Mouse (Mus musculus): Measurements from ENCODE around the gene Khsrp. TPM values are rescaled to one million over a fixed set of nuclear protein-coding genes. Genes with fewer than 3 reads are reported as not detected.
"Not testable (repeated sequence)": the region's sequence is repeated elsewhere in the genome, so short reads cannot be mapped to it uniquely, and the experiment has no call there.

The Khsrp gene
- polyA plus RNA-seq, 1 experiment from 2014 or later = 25.8 TPM

DNA sequence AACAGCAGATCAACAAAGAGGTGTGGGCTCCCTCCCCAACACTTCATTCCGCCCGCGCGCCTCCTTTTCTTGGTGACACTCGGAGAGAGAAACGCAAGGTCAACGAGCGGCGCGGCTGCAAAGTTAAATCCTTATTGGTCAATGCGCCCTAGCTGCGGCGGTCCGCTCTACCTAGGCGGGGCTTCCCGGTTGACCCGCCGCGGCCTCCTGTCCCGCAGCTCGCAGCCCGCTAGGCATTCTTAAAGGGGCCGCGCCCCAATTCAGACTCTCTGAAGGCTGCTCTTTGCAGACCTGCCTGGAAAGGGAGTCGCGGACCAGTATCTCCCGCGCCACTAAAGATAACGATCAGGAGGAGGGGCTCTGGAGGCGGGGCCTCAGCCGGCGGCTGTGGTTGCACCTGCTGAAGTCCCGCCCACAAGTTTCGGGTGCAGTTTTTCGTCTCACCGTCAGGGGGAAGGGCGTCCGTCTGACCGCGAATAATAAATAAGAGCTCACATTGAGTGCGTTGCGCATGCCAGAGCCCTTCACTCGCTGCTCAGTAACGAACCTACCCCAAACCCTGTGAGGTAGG lies 29.0 kb upstream of the Khsrp start:
- under 1% methylated on average over 44 of the region's 44 CpGs for WGBS
- peaks cover 32% of the 10 kb centered on the region for H3K27me3 ChIP-seq (replicated peaks)
- peak overlapping the region; percentile 88 for H3K4me3 ChIP-seq (replicated peaks)
- H3K4me2 ChIP-seq = peak overlapping the region; percentile 70
- H3K9me3 ChIP-seq (replicated peaks) = no peaks in the 10 kb centered on the region
- ATAC-seq (ENCODE audit: low FRiP score) = peak; percentile 92
- peak overlapping the region; percentile 94 for H3K27ac ChIP-seq (replicated peaks)
- peaks cover 32% of the 10 kb centered on the region for H3K4me1 ChIP-seq
- peak overlapping the region; percentile 81 for H3K9ac ChIP-seq (replicated peaks)
- H3K36me3 ChIP-seq = peaks cover 17% of the 10 kb centered on the region

GRCm38 (mm10) chr17:57059486-57059977 lies 28.2 kb upstream of the Khsrp start, which contains the start of gene Slc25a23:
Gene Slc25a23 (minus strand): TSS chr17:57059863.
- Histone ChIP-seq H3K27me3 (replicated peaks) (peaks cover 32% of the 10 kb centered on the region), H3K4me1 (peaks cover 32% of the 10 kb centered on the region), H3K36me3 (peaks cover 25% of the 10 kb centered on the region), H3K4me3 (replicated peaks) (peak within 1 kb of the TSS; percentile 88), H3K27ac (replicated peaks) (peak within 1 kb of the TSS; percentile 94), H3K9ac (replicated peaks) (peak within 1 kb of the TSS; percentile 81), H3K9me3 (replicated peaks) (no peaks in the 10 kb centered on the region), H3K4me2 (peak within 1 kb of the TSS; percentile 70)
- WGBS = under 1% methylated on average over 34 of the region's 45 CpGs
- ATAC-seq (ENCODE audit: low FRiP score) = peak; percentile 90

- WGBS = under 1% methylated on average over 17 of the region's 22 CpGs
- Histone ChIP-seq H3K9ac (replicated peaks) (peak within 1 kb of the TSS; percentile 81), H3K27me3 (replicated peaks) (peaks cover 28% of the 10 kb centered on the region), H3K27ac (replicated peaks) (peak within 1 kb of the TSS; percentile 94), H3K9me3 (replicated peaks) (no peaks in the 10 kb centered on the region), H3K36me3 (peaks cover 29% of the 10 kb centered on the region), H3K4me3 (replicated peaks) (peak within 1 kb of the TSS; percentile 88), H3K4me2 (peak within 1 kb of the TSS; percentile 70), H3K4me1 (peaks cover 32% of the 10 kb centered on the region)
- ATAC-seq (ENCODE audit: low FRiP score) = peak; percentile 16
These were observed 27.7 kb upstream of the Khsrp start, which contains the start of gene Crb3 for GRCm38 (mm10) chr17:57058891-57059485. Gene Crb3 (plus strand): TSS chr17:57059105.

DNA sequence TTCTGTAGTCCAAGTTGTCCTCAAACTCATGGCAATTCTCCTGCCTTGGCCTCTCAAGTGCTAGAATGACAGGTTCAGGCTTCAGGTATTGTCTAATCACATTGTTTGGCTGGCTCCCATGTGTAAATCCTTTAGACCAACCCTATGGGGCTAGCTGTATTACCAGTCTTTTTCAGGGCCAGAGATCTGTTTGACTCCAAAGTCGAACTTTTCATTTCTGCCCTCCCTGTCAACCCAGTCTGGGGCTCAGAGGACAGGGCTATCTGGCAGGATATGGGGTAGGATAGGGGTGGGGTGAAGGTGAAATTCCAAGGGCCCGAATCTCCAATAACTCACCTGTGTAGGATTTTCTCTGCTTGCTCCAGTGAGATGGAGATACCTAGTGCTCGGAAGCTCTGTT lies 24.9 kb upstream of the Khsrp start:
- H3K4me1 ChIP-seq = peaks cover 21% of the 10 kb centered on the region
- H3K27me3 ChIP-seq (replicated peaks) = peaks cover 3% of the 10 kb centered on the region
- ATAC-seq (ENCODE audit: low FRiP score) = no peak
- peaks cover 52% of the 10 kb centered on the region for H3K36me3 ChIP-seq
- H3K9me3 ChIP-seq (replicated peaks) = no peaks in the 10 kb centered on the region
- 87% methylated on average over 3 of the region's 3 CpGs for WGBS
- no peak overlapping the region for H3K4me2 ChIP-seq
- H3K4me3 ChIP-seq (replicated peaks) = no peak overlapping the region
- no peak overlapping the region for H3K27ac ChIP-seq (replicated peaks)
- H3K9ac ChIP-seq (replicated peaks) = no peak overlapping the region

- not testable (repeated sequence) for H3K27me3 ChIP-seq (replicated peaks); H3K27ac ChIP-seq (replicated peaks); ATAC-seq (ENCODE audit: low FRiP score); H3K4me2 ChIP-seq; H3K9me3 ChIP-seq (replicated peaks); H3K4me3 ChIP-seq (replicated peaks); H3K9ac ChIP-seq (replicated peaks); H3K4me1 ChIP-seq
- WGBS = 91% methylated on average over 4 of the region's 4 CpGs
- H3K36me3 ChIP-seq = peaks cover 77% of the 10 kb centered on the region
These were observed 20.4 kb upstream of the Khsrp start for GRCm38 (mm10) chr17:57051679-57052078.

- no peak for ATAC-seq (ENCODE audit: low FRiP score)
- H3K27me3 ChIP-seq (replicated peaks) = no peaks in the 10 kb centered on the region
- no peaks in the 10 kb centered on the region for H3K4me1 ChIP-seq
- H3K36me3 ChIP-seq = peaks cover 69% of the 10 kb centered on the region
- 97% methylated on average over 3 of the region's 3 CpGs for WGBS
- no peak overlapping the region for H3K4me3 ChIP-seq (replicated peaks)
- no peak overlapping the region for H3K27ac ChIP-seq (replicated peaks)
- H3K9me3 ChIP-seq (replicated peaks) = no peaks in the 10 kb centered on the region
- H3K9ac ChIP-seq (replicated peaks) = no peak overlapping the region
- no peak overlapping the region for H3K4me2 ChIP-seq
These were observed 17.5 kb upstream of the Khsrp start for GRCm38 (mm10) chr17:57048816-57049215.

DNA sequence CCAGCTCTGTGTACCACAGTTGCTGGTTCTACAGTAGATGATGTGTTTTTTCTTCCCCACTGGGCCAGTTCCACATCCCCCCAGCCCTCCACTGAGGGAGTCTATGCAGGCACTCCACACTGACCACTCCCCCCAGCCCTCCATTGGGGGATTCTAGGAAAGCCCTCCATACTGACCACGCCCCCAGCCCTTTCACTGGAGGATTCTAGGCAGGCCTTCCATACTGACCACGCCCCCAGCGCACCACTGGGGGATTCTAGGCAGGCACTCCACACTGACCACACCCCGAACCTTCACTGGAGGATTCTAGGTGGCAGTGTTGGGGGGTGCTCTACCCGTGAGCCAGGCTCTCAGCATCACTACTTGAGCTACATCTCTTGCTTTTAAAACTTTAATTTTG lies 16.1 kb upstream of the Khsrp start:
- H3K9ac ChIP-seq (replicated peaks) = no peak overlapping the region
- H3K9me3 ChIP-seq (replicated peaks) = no peaks in the 10 kb centered on the region
- no peak overlapping the region for H3K4me2 ChIP-seq
- ATAC-seq (ENCODE audit: low FRiP score) = no peak
- H3K27ac ChIP-seq (replicated peaks) = no peak overlapping the region
- H3K27me3 ChIP-seq (replicated peaks) = no peaks in the 10 kb centered on the region
- no peaks in the 10 kb centered on the region for H3K4me1 ChIP-seq
- no peak overlapping the region for H3K4me3 ChIP-seq (replicated peaks)
- H3K36me3 ChIP-seq = peaks cover 55% of the 10 kb centered on the region
- 38% methylated on average over 5 of the region's 5 CpGs for WGBS

- H3K9me3 ChIP-seq (replicated peaks) = no peaks in the 10 kb centered on the region
- H3K4me2 ChIP-seq = no peak within 1 kb of the TSS
- no peak within 1 kb of the TSS for H3K27ac ChIP-seq (replicated peaks)
- no peak within 1 kb of the TSS for H3K4me3 ChIP-seq (replicated peaks)
- H3K4me1 ChIP-seq = no peaks in the 10 kb centered on the region
- ATAC-seq (ENCODE audit: low FRiP score) = no peak
- no peak within 1 kb of the TSS for H3K9ac ChIP-seq (replicated peaks)
- peaks cover 14% of the 10 kb centered on the region for H3K27me3 ChIP-seq (replicated peaks)
- 80% methylated on average over 8 of the region's 8 CpGs for WGBS
- peaks cover 18% of the 10 kb centered on the region for H3K36me3 ChIP-seq
These were observed 10.2 kb upstream of the Khsrp start, which contains the start of gene Slc25a41 for GRCm38 (mm10) chr17:57041554-57041953. Gene Slc25a41 (minus strand): TSS chr17:57041654.

DNA sequence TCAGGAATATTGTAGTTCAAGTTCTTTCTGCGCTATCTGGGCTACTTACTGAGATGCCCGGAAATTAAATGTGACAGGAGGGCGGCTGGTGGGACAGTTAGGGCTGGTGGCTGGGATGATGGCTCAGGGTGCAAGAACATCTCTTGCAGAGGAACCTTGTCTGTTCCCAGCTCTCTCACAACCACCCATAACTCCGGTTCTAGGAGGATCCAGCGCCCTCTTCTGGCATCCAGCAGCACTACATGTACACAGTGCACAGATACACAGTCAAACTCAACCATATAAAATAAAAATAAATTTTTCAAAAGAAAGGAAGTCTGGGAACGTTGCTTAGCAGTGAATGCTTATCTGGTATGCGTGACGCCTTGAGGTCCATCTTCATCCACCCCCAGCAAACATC lies 7.7 kb upstream of the Khsrp start:
- 42% methylated on average over 8 of the region's 8 CpGs for WGBS
- Histone ChIP-seq H3K4me1 (no peaks in the 10 kb centered on the region), H3K4me2 (no peak overlapping the region), H3K9ac (replicated peaks) (no peak overlapping the region), H3K27ac (replicated peaks) (no peak overlapping the region), H3K27me3 (replicated peaks) (peaks cover 14% of the 10 kb centered on the region), H3K4me3 (replicated peaks) (no peak overlapping the region), H3K9me3 (replicated peaks) (no peaks in the 10 kb centered on the region), H3K36me3 (no peaks in the 10 kb centered on the region)
- ATAC-seq (ENCODE audit: low FRiP score) = no peak

GRCm38 (mm10) chr17:57032854-57033253 lies 1.5 kb upstream of the Khsrp start:
- 0 out of 2 replicates have a peak overlapping the region, but pooled peaks have one; percentile 52 for H3K9ac ChIP-seq (replicated peaks)
- H3K27ac ChIP-seq (replicated peaks) = peak overlapping the region; percentile 86; the same call in 1 of the 2 replicates
- H3K4me2 ChIP-seq = peak overlapping the region; percentile 76
- peaks cover 28% of the 10 kb centered on the region for H3K4me1 ChIP-seq
- H3K9me3 ChIP-seq (replicated peaks) = no peaks in the 10 kb centered on the region
- peaks cover 4% of the 10 kb centered on the region for H3K36me3 ChIP-seq
- H3K4me3 ChIP-seq (replicated peaks) = no peak overlapping the region
- ATAC-seq (ENCODE audit: low FRiP score) = no peak
- WGBS = 87% methylated on average over 4 of the region's 4 CpGs
- H3K27me3 ChIP-seq (replicated peaks) = no peaks in the 10 kb centered on the region

DNA sequence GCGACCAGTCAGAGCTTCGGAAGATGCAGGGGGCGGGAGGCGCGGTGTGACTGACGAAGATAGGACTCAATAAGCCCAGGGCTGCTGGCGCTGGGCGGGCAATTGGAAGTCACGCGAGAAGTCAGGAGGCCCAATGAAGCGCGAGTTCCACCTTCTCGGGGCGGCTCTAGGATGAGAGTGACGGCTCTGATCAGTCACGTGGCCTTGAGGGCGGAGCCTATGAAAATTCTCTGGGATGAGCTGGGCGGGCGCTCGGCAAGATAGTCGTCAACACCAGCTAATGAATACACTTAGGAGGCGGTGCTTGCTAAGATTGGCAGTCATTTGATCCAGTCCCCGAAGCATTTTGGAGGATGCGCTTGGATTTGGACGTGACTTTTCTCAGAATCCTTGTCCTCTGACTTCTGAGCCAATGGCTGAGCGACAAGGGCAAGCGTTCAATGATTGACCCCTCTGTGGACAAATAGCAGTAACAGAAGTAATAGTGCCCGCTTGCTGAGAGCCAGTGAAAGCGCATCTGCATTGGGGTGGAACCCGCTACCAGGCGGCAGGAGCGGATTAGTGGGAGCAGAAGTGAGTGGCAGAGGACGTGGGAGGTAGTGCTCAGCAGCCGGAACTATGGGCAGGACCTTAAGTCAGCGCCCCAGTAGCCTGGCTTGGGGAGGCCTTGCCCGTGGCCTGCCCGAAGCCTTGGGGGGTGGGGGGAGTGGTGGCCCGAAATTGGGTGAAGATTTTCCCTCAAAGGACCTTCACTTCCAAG lies 519 bp upstream of the Khsrp start:
- H3K9me3 ChIP-seq (replicated peaks) = no peaks in the 10 kb centered on the region
- H3K9ac ChIP-seq (replicated peaks) = peak overlapping the region; percentile 52
- H3K4me2 ChIP-seq = peak overlapping the region; percentile 76
- WGBS = under 1% methylated on average over 38 of the region's 38 CpGs
- H3K27ac ChIP-seq (replicated peaks) = peak overlapping the region; percentile 86
- H3K27me3 ChIP-seq (replicated peaks) = no peaks in the 10 kb centered on the region
- peak; percentile 97 for ATAC-seq (ENCODE audit: low FRiP score)
- peaks cover 28% of the 10 kb centered on the region for H3K4me1 ChIP-seq
- H3K36me3 ChIP-seq = peaks cover 14% of the 10 kb centered on the region
- H3K4me3 ChIP-seq (replicated peaks) = peak overlapping the region; percentile 64

All from neural tube, embryonic 15.5 days (tissue).